Mouse (Mus musculus) cerebellum, postnatal 36 days (tissue): Measurements from ENCODE around the gene Aak1.
"Not testable (repeated sequence)": the region's sequence is repeated elsewhere in the genome, so short reads cannot be mapped to it uniquely, and the experiment has no call there.

ENCODE experiments used
- DNase-seq, 2 experiments: peaks; one replicate each; pipeline ENCODE4 v3.0.0; 2021 to 2022; ENCODE audit warnings: mixed read lengths in 2 of 2

Gene Aak1

DNA sequence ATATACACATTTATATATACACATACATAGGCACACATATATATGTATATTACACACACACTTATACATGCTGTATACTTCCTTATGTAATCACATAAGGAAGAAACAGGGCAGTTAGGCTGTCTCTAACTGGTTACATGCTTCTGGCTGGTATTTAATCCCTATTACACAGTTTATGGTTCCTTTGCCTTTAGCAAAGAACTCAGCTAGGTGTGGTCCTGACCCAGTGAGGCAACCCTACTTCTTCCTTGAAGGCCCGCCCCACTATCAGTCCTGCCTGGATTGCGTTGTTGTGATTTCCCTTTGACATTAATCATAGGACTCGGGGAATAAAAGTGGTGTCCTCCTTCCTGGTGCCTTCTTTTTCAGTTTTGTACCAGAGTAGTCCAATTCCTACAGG lies 185.1 kb downstream of the Aak1 start:
- no peak for DNase-seq

GRCm38 (mm10) chr6:87037826-87038620 lies 188.7 kb downstream of the Aak1 start:
- DNase-seq = no peak

DNA sequence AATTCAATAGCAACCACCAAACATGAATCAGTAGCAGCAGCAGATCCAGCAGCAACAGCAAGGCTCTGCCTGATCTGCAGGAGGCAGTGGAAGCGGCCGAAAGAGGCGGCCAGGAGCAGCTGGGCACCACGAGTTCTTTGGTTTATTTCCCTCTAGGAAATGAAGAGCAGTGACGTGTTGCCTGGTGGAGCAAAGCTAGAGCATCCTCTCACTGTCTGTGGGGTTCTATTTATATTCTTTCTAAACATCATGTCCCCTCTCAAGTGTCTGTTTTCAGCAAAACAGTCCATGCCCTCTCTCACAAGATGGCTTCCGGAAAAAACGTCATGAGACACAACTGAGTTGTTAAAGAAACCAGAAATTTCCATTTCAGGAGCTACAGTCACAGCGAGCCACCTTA lies 189.8 kb downstream of the Aak1 start:
- DNase-seq = no peak

DNA sequence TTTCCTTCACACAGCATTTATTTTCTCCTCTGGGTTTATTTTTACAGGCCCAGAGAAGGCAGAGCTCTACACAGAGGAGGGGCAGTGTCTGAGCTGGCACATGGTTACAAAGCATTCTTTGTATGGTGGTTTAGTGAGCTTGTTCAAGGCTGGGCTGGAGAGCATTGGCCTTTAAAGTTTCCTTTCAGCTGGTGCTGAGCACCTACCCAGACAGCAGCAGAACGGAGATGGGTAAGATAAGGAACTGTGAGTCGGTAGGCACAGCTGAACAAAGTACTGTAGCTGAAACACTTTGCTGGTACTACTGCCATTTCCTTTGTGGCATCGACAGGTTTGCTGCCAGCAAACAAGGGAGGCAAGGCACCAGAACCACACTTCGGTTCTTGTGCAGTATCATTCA lies 191.7 kb downstream of the Aak1 start:
- DNase-seq = no peak

GRCm38 (mm10) chr6:87041431-87041830 lies 192.1 kb downstream of the Aak1 start:
- no peak for DNase-seq

- no peak for DNase-seq
Observed at GRCm38 (mm10) chr6:87042004-87042336, 192.7 kb downstream of the Aak1 start.

DNA sequence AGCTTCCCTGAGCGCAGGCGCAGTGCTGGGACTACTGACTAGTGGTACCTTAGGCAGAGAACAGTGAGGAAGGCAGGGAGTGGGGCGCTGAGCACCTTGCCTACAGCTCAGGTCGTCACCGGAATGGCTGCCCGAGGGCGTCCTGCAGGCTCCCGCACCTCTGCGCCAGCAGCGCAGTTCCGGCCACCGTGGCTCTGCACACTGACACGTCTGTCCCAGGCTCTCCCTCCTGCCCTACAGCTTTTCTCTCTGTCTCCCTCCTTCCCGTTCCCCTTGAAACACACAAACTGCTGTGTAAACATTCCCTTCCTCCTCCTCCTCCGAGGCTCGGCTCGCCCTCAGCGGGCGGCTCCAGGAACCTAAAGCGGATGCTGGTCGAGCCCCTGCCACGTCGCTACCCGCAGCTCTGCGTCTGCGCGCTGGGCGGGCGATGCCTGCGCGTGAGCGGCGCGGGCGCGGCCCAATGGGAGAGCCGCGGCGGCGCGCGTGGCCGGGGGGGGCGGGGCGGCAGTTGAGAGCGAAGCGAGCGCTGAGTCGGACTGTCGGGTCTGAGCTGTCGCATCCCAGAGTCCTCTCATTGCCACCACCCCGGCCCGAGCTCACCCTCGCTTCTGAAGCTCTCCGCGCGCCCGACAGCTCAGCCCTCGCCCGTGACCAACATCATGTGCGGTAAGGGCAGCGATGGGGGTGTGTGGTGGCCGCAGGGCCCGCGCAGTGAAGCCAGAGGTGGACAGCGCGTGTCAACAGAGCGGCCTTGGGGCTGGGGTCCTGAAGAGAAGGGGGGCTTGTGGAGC lies 193.2 kb downstream of the Aak1 start, which contains the start of gene Gfpt1:
Gene Gfpt1 (plus strand): TSS at position 510 of the 794 bp plus-strand sequence.
- peak; percentile 92 to 96 for DNase-seq

DNA sequence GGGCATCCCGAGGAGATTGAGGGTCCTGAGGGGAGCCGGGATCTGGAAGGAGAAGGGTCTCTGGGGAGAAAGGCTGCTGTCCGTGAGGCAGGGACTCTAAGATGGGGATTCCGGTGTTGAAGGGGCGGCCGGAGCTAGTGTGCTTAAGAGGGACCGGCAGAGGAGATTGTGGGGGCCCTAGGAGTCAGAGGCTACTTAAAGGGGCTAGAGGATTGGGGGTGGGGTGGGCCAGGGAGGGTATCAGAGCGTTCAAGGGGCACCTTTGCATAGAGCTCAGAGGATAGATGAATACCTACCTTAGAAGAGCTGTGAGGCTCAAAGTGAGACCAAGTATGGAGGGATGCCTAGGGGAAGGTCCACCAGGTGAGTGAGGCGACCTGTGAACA lies 193.8 kb downstream of the Aak1 start:
- DNase-seq = no peak

DNA sequence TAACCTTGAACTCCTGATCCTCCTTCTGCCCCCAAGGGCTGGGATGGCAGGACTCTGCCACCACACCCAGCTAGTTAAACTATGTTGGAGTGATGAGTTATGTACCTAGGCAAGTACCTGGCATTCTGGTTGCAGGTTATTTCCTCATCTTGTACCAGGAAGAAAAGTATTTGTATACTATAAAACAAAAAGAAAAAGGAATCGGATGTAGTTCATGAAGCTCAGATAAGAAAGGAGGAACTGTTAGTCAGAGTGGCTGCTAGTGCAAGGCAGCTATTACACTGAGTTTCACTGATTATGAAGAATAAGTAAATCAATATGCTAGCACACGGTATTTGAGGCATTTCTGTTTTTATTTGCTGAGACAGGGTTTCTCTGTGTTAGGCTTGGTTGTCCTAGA lies 195.6 kb downstream of the Aak1 start:
- DNase-seq = no peak

DNA sequence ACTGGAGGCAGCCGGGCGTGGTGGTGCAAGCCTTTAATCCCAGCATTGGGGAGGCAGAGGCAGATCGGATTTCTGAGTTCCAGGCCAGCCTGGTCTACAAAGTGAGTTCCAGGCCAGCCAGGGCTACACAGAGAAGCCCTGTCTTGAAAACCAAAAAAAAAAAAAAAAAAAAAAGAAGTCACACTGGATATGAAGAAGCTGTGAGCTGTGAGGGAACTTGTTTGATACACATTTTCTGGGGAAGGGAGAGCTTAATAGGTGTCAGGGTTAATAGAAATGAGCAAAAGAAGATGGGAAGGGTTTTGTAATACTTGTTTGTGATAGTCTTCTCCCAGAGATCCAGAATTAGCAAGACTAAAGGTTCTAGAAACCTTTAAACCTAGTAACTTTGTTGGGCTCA lies 196.2 kb downstream of the Aak1 start:
- DNase-seq = no peak

DNA sequence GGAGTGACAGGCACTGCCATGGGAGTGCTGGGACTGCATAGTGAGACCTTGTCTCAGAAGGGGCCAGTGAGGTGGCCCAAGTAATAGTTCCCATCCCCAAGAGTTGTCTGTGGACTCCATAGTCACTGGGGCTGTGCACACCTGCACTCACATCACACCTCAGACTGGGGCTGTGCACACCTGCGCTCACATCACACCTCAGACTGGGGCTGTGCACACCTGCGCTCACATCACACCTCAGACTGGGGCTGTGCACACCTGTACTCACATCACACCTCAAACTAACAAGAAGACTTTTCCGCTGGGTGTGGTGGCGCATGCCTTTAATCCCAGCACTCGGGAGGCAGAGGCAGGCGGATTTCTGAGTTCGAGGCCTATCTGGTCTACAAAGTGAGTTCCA lies 199.4 kb downstream of the Aak1 start:
- DNase-seq = not testable (repeated sequence)

- no peak for DNase-seq
Observed at GRCm38 (mm10) chr6:87051886-87052425, 202.6 kb downstream of the Aak1 start.
